In genomic region chr8:12607223-12607622, GRCm38 (mm10) we compare ENCODE assay signal across 9 mouse cellular contexts. TPM values are rescaled to one million over a fixed set of nuclear protein-coding genes. Genes with fewer than 3 reads are reported as not detected.
DNase-seq lines count a peak whose midpoint lies in the region; ATAC-seq lines count a peak whose summit lies in the region.
"Had no signal": no experiment of that assay in that cellular context is flagged by ENCODE, and none has a peak within 500 bp of the region (broad histone marks: within the 10 kb centered on the region; RNA-seq: fewer than 3 reads in every experiment).

No protein-coding gene starts in this region.

- peak; percentile 52 for DNase-seq in T-cell, adult 2 months (ENCODE audit: low spot score)
- DNase-seq in cerebellum, adult 8-10 months = peak; percentile 66
- peak; percentile 87 to 91 for DNase-seq in left cerebral cortex, adult 18-20 months (ENCODE audit: low spot score in 2 of 2)
- DNase-seq in right cerebral cortex, postnatal 25 days = peak; percentile 77
- peak; percentile 66 to 73 for DNase-seq in urinary bladder, postnatal 36 days (ENCODE audit: low spot score in 2 of 2)

- ATAC-seq in frontal cortex, adult (ENCODE audit: low TSS enrichment) = peak; percentile 93
- ATAC-seq in inflammation-experienced regulatory T-cells, adult 6 months = peak; percentile 71
- ATAC-seq in megakaryocyte-erythroid progenitor cell, adult 5-6 weeks (replicated peaks; ENCODE audit: low FRiP score, low TSS enrichment, poor library complexity, severe bottlenecking) = peak; percentile 91

RNA-seq across cellular contexts. Expression of gene Spaca7, which starts 34.4 kb away (rescaled TPM):
- polyA plus RNA-seq in inflammation-experienced regulatory T-cells, adult 6 months (2017; shearing (Covaris generic)) = not detected
- total RNA-seq in left cerebral cortex, adult 18-20 months (2021) = not detected
- total RNA-seq in megakaryocyte-erythroid progenitor cell, adult 5-6 weeks (2014; fragmentation: Nextera tagmentation) = not detected in 2 replicates
- not detected in 2 replicates for total RNA-seq in megakaryocyte-erythroid progenitor cell, adult 5-6 weeks (2017)
- polyA plus RNA-seq: macrophage had no signal

Comparison
In these comparisons a context has a peak if more than half of its experiments do, and no peak if none do; other contexts are left out.
1. Peak in every context shown above with its lines: DNase-seq and ATAC-seq.